Mouse (Mus musculus) midbrain, embryonic 13.5 days (tissue): ENCODE measurements around the gene Rd3l. TPM values are rescaled to one million over a fixed set of nuclear protein-coding genes. Genes with fewer than 3 reads are reported as not detected.

ENCODE experiments used
- ATAC-seq: fragments of 200-750 bp; cut with Nextera tagmentation; 2 replicates; pipeline ENCODE4 v1.8.0; 2017; ENCODE audit warnings: mild to moderate bottlenecking, moderate TSS enrichment, moderate library complexity
- H3K27ac ChIP-seq: fragments of 300-500 bp; sonication (generic); 2 replicates; pipeline ENCODE4 v1.5.1; 2015; ENCODE audit warnings: inconsistent platforms, mild to moderate bottlenecking, moderate library complexity
- H3K27me3 ChIP-seq: fragments of 300-500 bp; sonication (generic); 2 replicates; pipeline ENCODE4 v1.6.1; 2015; ENCODE audit warnings: mild to moderate bottlenecking, inconsistent platforms
- H3K36me3 ChIP-seq: fragments of 300-500 bp; sonication (generic); 2 replicates; pipeline ENCODE4 v1.6.1; 2015; ENCODE audit warnings: mild to moderate bottlenecking, inconsistent platforms
- H3K4me1 ChIP-seq: fragments of 300-500 bp; sonication (generic); replicated peaks from 2 replicates; pipeline ENCODE4 v1.6.1; 2015; ENCODE audit warnings: inconsistent platforms
- H3K4me2 ChIP-seq: fragments of 300-500 bp; sonication (generic); replicated peaks from 2 replicates; pipeline ENCODE4 v1.6.1; 2015; ENCODE audit warnings: moderate library complexity, mild to moderate bottlenecking, inconsistent platforms
- H3K4me3 ChIP-seq: fragments of 300-500 bp; sonication (generic); replicated peaks from 2 replicates; pipeline ENCODE4 v1.5.1; 2015; ENCODE audit warnings: mild to moderate bottlenecking, inconsistent platforms
- H3K9ac ChIP-seq: fragments of 300-500 bp; sonication (generic); replicated peaks from 2 replicates; pipeline ENCODE4 v1.6.1; 2015; ENCODE audit warnings: mild to moderate bottlenecking, inconsistent platforms
- H3K9me3 ChIP-seq: fragments of 300-500 bp; sonication (generic); 2 replicates; pipeline ENCODE4 v1.6.1; 2016; ENCODE audit warnings: mild to moderate bottlenecking, inconsistent platforms
- WGBS: fragments of 180-500 bp; shearing (Covaris S2); methylation state at CpG from one replicate; pipeline ENCODE4 v1.1.7; 2015; 5-methylcytosine and 5-hydroxymethylcytosine counted together
- polyA plus RNA-seq: library from polyadenylated mRNA; unstranded; fragments of >200 nt; fragmentation: Nextera tagmentation; extraction: Ambion mirVana; gene quantifications from 2 replicates; pipeline ENCODE4 v1.2.1, GENCODE M21; 2015

Gene Rd3l
- polyA plus RNA-seq, 1 experiment from 2014 or later: not detected

DNA sequence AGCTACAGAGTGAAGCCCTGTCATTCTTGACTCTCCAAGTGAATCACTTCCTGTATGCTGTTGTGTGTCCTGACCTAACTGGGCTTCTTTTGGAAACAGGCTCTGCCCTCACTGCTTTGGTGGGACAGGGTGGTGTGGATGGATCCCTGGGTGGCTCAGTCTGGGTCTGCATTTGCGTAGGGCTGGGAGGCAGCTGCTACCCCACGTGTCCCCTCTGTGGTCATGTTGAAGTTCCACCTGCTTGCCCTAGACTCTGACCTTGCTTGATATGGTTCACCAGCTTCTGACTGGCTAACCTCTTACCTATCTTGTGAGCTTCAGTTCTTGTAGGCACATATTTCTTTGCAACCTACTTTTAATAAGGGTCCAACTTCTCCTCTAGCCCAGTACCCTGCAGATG, 14.0 kb upstream of the Rd3l start:
- no peak overlapping the region for H3K4me3 ChIP-seq
- 93% methylated on average over 2 of the region's 2 CpGs for WGBS
- H3K36me3 ChIP-seq: no peaks in the 10 kb centered on the region
- ATAC-seq: no peak
- H3K27ac ChIP-seq: no peak overlapping the region
- H3K27me3 ChIP-seq: no peaks in the 10 kb centered on the region
- H3K9me3 ChIP-seq: no peaks in the 10 kb centered on the region
- no peak overlapping the region for H3K9ac ChIP-seq
- H3K4me1 ChIP-seq: no peaks in the 10 kb centered on the region
- H3K4me2 ChIP-seq: no peak overlapping the region

DNA sequence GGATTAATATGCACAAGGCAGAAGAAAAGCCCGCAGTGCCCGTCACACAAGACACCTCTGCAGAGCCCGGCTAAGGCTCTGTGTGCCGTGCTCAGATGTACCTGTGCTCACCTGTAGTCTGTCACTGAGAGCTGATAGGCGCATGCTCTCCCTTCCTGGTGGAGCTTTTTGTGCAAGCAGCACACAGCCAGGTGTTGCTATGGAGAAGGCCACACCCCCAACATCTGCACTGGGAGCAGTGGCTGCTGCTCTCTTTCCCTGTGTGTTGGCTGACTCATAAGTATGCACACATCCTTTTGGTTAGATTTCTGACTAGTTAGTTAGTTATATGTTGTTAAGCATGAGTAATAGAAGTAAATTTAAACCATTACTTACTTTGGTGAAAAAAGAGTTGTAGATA, 11.5 kb upstream of the Rd3l start:
- Histone ChIP-seq H3K27ac (no peak overlapping the region), H3K4me2 (no peak overlapping the region), H3K27me3 (no peaks in the 10 kb centered on the region), H3K9ac (no peak overlapping the region), H3K36me3 (no peaks in the 10 kb centered on the region), H3K9me3 (no peaks in the 10 kb centered on the region), H3K4me3 (no peak overlapping the region), H3K4me1 (no peaks in the 10 kb centered on the region)
- WGBS: 87% methylated on average over 5 of the region's 5 CpGs
- ATAC-seq: no peak

DNA sequence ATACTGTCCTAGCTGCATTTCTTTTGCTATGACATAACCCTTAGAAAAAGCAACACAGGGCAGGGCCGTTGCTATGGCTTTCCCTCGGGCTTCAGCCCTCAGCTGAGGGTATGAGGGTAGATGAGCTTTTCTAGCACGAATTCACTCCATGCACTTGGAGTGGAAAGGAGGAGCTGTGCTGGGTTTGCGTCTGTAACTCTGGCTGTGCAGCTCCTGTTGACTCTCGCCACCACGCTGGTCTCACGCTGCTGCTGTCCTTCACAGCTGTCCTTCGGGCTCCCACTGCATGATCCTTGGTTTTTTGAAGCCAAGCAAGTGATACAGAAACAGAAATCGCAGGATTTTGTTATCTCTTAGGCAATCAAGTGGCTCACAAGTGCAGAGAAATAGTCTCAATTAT, 5.6 kb upstream of the Rd3l start:
- Histone ChIP-seq H3K4me3 (no peak overlapping the region), H3K9ac (no peak overlapping the region), H3K27ac (no peak overlapping the region), H3K36me3 (no peaks in the 10 kb centered on the region), H3K9me3 (no peaks in the 10 kb centered on the region), H3K4me1 (no peaks in the 10 kb centered on the region), H3K27me3 (no peaks in the 10 kb centered on the region), H3K4me2 (no peak overlapping the region)
- 51% methylated on average over 9 of the region's 9 CpGs for WGBS
- no peak for ATAC-seq

DNA sequence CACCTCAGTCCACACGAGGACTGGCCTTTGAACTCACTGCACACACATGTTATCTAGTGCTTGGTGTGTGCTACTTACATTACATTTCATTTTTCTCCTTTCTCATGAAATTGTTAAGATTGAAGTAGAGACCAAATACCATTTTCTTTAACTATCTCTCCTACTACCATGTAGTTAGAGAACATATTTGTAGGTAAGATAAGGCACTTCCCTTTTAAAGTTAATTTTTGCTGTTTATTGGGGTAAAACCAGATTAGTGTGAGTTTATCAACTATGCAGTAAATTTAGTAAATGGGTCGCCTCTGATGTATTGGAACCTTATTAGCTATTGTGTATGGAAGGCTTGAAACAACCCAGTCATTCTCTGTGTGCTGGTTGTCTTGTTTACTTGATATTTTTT, 2.0 kb upstream of the Rd3l start:
- Histone ChIP-seq H3K4me3 (no peak overlapping the region), H3K4me1 (no peaks in the 10 kb centered on the region), H3K36me3 (no peaks in the 10 kb centered on the region), H3K9me3 (no peaks in the 10 kb centered on the region), H3K27me3 (no peaks in the 10 kb centered on the region), H3K4me2 (no peak overlapping the region), H3K9ac (no peak overlapping the region), H3K27ac (no peak overlapping the region)
- no peak for ATAC-seq
- WGBS: 77% methylated on average over 2 of the region's 2 CpGs

DNA sequence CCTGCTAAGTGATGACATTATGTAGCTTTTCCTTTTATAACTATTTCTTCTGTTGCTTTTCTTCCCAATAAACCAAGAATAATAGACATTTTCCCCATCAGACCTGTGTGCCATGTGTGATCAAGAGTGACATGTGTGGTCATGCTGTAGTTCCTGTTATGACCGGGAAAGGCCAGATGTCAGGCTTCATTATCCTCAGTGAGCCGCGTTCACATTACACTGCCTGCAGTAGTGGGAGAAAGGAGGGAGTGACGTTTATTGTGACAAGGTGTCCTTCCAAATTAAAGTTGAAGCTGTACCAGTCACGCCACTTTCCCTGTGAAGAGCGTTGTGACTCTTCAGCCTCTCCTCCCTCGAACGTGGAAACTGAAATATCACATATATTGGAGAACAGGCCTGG, 714 bp upstream of the Rd3l start:
- Histone ChIP-seq H3K9ac (no peak overlapping the region), H3K9me3 (no peaks in the 10 kb centered on the region), H3K36me3 (no peaks in the 10 kb centered on the region), H3K4me3 (no peak overlapping the region), H3K4me2 (no peak overlapping the region), H3K27ac (no peak overlapping the region), H3K4me1 (peaks cover 4% of the 10 kb centered on the region; the same call in 1 of the 2 replicates), H3K27me3 (no peaks in the 10 kb centered on the region)
- 72% methylated on average over 8 of the region's 8 CpGs for WGBS
- no peak for ATAC-seq

DNA sequence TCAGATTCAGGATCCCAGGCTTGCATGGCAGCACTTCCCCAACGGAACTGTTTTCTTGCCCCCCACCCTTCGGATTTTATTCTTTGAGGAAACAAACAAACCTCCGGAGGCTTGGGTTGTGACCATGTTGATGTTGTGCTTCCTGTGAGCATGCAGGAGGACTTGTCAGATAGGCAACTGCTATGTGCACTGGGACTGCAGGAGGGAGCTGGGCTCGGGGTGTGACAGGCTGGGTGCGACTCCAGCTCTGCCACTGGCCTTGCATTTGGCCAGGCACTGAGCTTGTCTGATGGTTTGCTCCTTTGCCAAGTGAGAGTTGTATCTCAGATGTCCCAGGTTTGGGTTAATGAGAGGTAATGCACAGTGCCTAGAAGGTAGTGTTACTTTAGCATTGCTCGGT, 2.8 kb downstream of the Rd3l start:
- no peak for ATAC-seq
- no peak overlapping the region for H3K4me2 ChIP-seq
- H3K36me3 ChIP-seq: no peaks in the 10 kb centered on the region
- H3K27ac ChIP-seq: no peak overlapping the region
- H3K27me3 ChIP-seq: no peaks in the 10 kb centered on the region
- no peaks in the 10 kb centered on the region for H3K9me3 ChIP-seq
- peaks cover 7% of the 10 kb centered on the region; the same call in 1 of the 2 replicates for H3K4me1 ChIP-seq
- WGBS: 82% methylated on average over 6 of the region's 6 CpGs
- no peak overlapping the region for H3K9ac ChIP-seq
- no peak overlapping the region for H3K4me3 ChIP-seq

DNA sequence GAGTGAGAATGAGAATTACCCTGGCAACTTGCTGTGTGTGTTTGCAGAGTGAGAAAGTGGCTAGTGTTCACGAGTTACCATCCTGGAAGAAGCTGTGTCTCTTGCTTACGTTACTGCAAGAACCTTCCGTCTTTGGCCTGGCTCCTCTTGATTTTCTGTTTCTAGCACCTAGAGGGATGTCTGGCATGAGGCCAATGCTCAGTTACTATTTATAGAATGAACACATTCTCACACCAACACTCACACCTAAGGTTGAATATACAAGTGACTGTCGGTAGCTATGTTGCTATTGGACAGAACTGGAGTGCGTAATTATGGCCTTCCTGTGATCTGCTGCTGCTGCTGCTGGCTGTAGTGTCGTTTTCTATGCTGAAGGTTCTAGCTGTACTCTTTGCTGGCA, 4.0 kb downstream of the Rd3l start:
- no peak overlapping the region for H3K9ac ChIP-seq
- no peaks in the 10 kb centered on the region for H3K27me3 ChIP-seq
- no peak overlapping the region for H3K27ac ChIP-seq
- no peak overlapping the region for H3K4me3 ChIP-seq
- WGBS: 69% methylated on average over 6 of the region's 6 CpGs
- H3K4me1 ChIP-seq: peaks cover 7% of the 10 kb centered on the region; the same call in 1 of the 2 replicates
- H3K36me3 ChIP-seq: no peaks in the 10 kb centered on the region
- H3K4me2 ChIP-seq: no peak overlapping the region
- ATAC-seq: no peak
- H3K9me3 ChIP-seq: no peaks in the 10 kb centered on the region

DNA sequence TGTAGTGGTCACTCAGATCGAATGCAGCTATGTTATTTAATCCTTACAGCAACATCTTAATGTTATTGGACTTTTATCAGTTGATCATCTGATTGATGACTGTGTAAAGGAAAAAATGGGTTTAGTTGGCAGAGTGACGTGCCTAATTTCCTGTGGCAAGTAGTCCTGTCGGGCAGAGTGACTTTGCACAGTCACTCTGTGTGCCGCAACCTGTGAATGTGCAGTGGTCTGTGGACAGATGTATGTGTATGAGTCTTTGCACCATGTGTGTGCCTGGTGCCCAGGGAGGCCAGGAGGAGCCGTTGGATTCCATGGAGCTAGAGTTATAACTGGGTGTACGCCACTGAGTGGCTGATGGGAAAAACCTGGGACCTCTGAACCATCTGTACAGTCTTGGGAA, 6.5 kb downstream of the Rd3l start:
- Histone ChIP-seq H3K27ac (no peak overlapping the region), H3K27me3 (no peaks in the 10 kb centered on the region), H3K9ac (no peak overlapping the region), H3K36me3 (no peaks in the 10 kb centered on the region), H3K4me2 (no peak overlapping the region), H3K9me3 (no peaks in the 10 kb centered on the region), H3K4me1 (peaks cover 7% of the 10 kb centered on the region; the same call in 1 of the 2 replicates), H3K4me3 (no peak overlapping the region)
- no peak for ATAC-seq
- 91% methylated on average over 6 of the region's 6 CpGs for WGBS

DNA sequence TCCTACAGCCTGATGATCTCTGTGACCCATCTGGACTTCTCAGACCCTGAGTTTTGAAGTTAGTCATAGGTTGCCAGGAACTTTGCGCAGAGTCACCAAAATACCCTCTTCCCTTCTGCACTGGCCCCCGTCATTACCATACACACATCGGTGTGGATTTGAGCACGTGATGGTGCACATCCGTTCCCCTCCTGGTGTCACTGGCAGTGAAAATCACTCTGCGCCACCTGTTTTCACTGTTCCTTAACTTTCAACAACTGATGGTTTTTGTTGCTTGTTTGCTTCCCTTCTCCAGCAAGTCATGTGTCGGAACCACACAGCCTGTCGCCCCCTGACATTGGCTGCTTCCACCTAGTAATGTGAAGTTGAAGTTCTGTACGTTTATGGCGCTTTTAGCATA, 8.6 kb downstream of the Rd3l start:
- Histone ChIP-seq H3K4me1 (peaks cover 7% of the 10 kb centered on the region; the same call in 1 of the 2 replicates), H3K9me3 (no peaks in the 10 kb centered on the region), H3K36me3 (no peaks in the 10 kb centered on the region), H3K4me3 (no peak overlapping the region), H3K27ac (no peak overlapping the region), H3K4me2 (no peak overlapping the region), H3K9ac (no peak overlapping the region), H3K27me3 (no peaks in the 10 kb centered on the region)
- 92% methylated on average over 10 of the region's 10 CpGs for WGBS
- no peak for ATAC-seq

DNA sequence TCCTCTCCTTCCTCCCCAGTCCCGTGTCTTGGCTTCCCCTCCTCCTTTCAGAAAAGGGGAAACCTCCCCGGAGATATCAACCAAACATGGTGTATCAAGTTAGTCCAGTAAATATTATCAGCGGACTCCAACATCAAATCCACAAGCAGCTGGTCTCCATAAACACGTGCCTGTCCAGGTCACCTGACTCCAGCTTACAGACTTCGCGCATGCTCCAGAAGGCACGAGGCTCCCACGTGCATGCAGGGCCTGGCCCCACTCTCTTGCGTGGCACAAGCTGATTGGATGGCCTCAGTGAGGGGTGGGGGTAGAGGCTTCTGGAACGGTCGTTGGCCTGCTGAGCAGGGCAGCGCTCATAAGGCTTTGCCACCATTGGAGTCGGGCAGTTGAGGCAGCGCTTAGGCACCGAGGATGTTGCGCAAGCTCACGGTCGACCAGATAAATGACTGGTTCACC, 9.9 kb downstream of the Rd3l start, which contains the start of gene Tdrd9:
Tdrd9 (plus strand) TSS at position 329 of the 456 bp plus-strand sequence.
- no peaks in the 10 kb centered on the region for H3K36me3 ChIP-seq
- H3K4me2 ChIP-seq: no peak within 1 kb of the TSS
- H3K9me3 ChIP-seq: no peaks in the 10 kb centered on the region
- no peak for ATAC-seq
- H3K4me1 ChIP-seq: peaks cover 5% of the 10 kb centered on the region
- 91% methylated on average over 18 of the region's 18 CpGs for WGBS
- H3K4me3 ChIP-seq: no peak within 1 kb of the TSS
- no peak within 1 kb of the TSS for H3K27ac ChIP-seq
- no peak within 1 kb of the TSS for H3K9ac ChIP-seq
- H3K27me3 ChIP-seq: no peaks in the 10 kb centered on the region

DNA sequence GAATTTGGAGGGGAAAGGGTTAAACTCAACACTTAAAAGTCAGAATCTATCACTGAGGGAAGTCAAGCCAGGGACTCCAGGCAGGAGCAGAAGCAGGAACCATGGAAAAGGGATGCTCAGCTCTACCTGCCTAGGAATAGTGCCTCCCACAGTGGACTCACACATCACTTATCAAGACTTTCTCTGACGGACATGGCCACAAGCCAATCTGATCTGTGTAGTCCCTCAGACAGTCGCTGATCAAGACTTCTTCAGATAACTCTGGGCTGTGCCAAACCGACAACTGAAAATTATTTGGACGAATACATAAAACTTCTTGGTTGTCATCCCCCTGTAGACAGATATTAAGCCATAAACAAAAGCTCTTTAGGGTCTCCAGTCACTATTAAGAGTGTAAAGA, 11.0 kb downstream of the Rd3l start:
- Histone ChIP-seq H3K4me1 (peaks cover 17% of the 10 kb centered on the region), H3K27ac (no peak overlapping the region), H3K36me3 (no peaks in the 10 kb centered on the region), H3K9me3 (no peaks in the 10 kb centered on the region), H3K9ac (no peak overlapping the region), H3K4me3 (no peak overlapping the region), H3K27me3 (no peaks in the 10 kb centered on the region), H3K4me2 (no peak overlapping the region)
- WGBS: 80% methylated on average over 4 of the region's 4 CpGs
- no peak for ATAC-seq

DNA sequence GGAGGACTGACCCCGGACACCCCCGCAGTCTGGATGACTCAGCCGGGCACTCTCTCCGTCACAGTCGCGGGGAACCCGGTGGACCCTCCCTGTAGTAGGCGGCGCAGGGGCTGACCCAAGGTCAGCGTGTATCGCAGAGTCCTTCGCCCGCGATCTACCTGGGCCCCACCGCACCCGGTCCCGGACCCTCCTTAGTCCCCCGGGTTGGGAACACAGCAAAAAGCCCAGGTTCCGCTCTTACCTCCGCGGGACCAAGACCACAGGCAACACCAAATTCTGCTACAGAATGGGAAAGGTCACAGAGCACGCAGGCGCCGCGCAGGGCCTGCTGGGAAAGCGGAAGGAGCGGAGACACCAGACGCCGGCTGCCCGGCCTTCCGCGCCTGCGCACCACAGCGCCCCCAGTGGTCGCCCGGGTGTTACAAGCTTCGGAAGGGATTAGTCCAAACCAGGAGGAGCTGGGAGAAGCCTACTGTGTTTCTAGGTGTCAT, 14.4 kb downstream of the Rd3l start, which contains the start of gene Atp5mpl:
Atp5mpl (minus strand) TSS at position 295 of the 491 bp plus-strand sequence.
- Histone ChIP-seq H3K27me3 (no peaks in the 10 kb centered on the region), H3K9me3 (no peaks in the 10 kb centered on the region), H3K36me3 (peaks cover 16% of the 10 kb centered on the region), H3K9ac (peak within 1 kb of the TSS; percentile 95), H3K27ac (peak within 1 kb of the TSS; percentile 39; the same call in 1 of the 2 replicates), H3K4me1 (peaks cover 20% of the 10 kb centered on the region), H3K4me2 (peak within 1 kb of the TSS; percentile 91), H3K4me3 (peak within 1 kb of the TSS; percentile 90)
- peak; percentile 95 for ATAC-seq
- under 1% methylated on average over 37 of the region's 37 CpGs for WGBS

DNA sequence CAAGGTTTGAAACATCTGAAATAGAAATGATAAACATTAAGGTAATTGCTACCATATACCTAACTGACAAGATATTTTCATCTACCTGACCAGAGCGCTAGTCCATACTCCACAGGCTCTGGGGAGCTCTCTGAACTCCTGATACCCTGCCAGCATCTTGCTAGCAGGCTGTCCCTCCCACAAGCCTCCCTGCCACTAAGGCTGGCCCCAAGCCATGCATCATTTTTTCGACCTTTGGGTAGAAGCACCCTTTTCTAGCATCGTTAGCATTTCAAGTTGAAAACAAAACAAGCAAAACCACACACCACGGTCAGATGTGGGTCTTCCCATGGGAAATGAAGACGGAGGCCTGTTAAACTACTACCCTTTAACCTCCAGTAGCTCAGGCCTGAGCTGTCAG, 17.8 kb downstream of the Rd3l start:
- H3K27ac ChIP-seq: no peak overlapping the region
- WGBS: 92% methylated on average over 5 of the region's 5 CpGs
- no peak overlapping the region for H3K4me2 ChIP-seq
- H3K9me3 ChIP-seq: no peaks in the 10 kb centered on the region
- no peak overlapping the region for H3K4me3 ChIP-seq
- peaks cover 43% of the 10 kb centered on the region for H3K36me3 ChIP-seq
- ATAC-seq: no peak
- H3K27me3 ChIP-seq: no peaks in the 10 kb centered on the region
- peaks cover 20% of the 10 kb centered on the region for H3K4me1 ChIP-seq
- no peak overlapping the region for H3K9ac ChIP-seq
